Mouse (Mus musculus) MEL (cell line): ENCODE data around the gene Crxos. TPM values are rescaled to one million over a fixed set of nuclear protein-coding genes. Genes with fewer than 3 reads are reported as not detected.
A peak's percentile ranks its signal among the peaks of the same experiment; 100 is the strongest.

Experiments
- DNase-seq: peaks from one replicate; pipeline ENCODE4 v3.0.0; 2011; ENCODE audit warnings: low read depth, low spot score
- H3K27ac ChIP-seq: 2 replicates; pipeline ENCODE4 v1.5.1; 2012; ENCODE audit warnings: low read depth, mild to moderate bottlenecking, control low read depth, low read length, moderate library complexity; ENCODE audit not compliant: control insufficient read depth
- H3K27me3 ChIP-seq, 2 experiments: fragments of 150-350 bp in 1 of 2; sonication (generic) in 1 of 2; 2 replicates each; pipeline ENCODE4 v1.6.1; 2012; ENCODE audit warnings: low read length in 2 of 2, mild to moderate bottlenecking in 2 of 2, improper control_type of control experiment in 1 of 2, moderate library complexity in 1 of 2; ENCODE audit not compliant: insufficient read depth in 2 of 2, control insufficient read depth in 1 of 2
- H3K36me3 ChIP-seq, 2 experiments: 2 replicates each; pipeline ENCODE4 v1.6.1; 2012 to 2014; ENCODE audit warnings: low read length in 2 of 2, improper control_type of control experiment in 1 of 2, inconsistent platforms in 1 of 2, mild to moderate bottlenecking in 1 of 2; ENCODE audit not compliant: insufficient read depth in 2 of 2, control insufficient read depth in 1 of 2
- H3K4me1 ChIP-seq, 2 experiments: fragments of 150-350 bp in 1 of 2; sonication (generic) in 1 of 2; 2 replicates each; pipeline ENCODE4 v1.6.1; 2012; ENCODE audit warnings: low read length in 2 of 2, improper control_type of control experiment in 1 of 2, mild to moderate bottlenecking in 1 of 2; ENCODE audit not compliant: insufficient read depth in 2 of 2, control insufficient read depth in 1 of 2
- H3K4me3 ChIP-seq, 2 experiments: fragments of 150-350 bp in 1 of 2; sonication (generic) in 1 of 2; 2 replicates each; pipeline ENCODE4 v1.5.1; 2012; ENCODE audit warnings: low read depth in 2 of 2, low read length in 2 of 2, mild to moderate bottlenecking in 2 of 2, moderate library complexity in 2 of 2, control low read depth in 1 of 2, improper control_type of control experiment in 1 of 2; ENCODE audit not compliant: control insufficient read depth in 1 of 2, insufficient read depth in 1 of 2
- H3K79me2 ChIP-seq: 2 replicates; pipeline ENCODE4 v1.6.1; 2012; ENCODE audit warnings: mild to moderate bottlenecking, low read length, moderate library complexity; ENCODE audit not compliant: control insufficient read depth, poor library complexity, insufficient read depth
- H3K9ac ChIP-seq: 2 replicates; pipeline ENCODE4 v1.6.1; 2012; ENCODE audit warnings: low read depth, mild to moderate bottlenecking, control low read depth, low read length, moderate library complexity; ENCODE audit not compliant: control insufficient read depth, poor library complexity, severe bottlenecking
- H3K9me3 ChIP-seq: fragments of 150-350 bp; sonication (generic); replicated peaks from 2 replicates; pipeline ENCODE4 v1.6.1; 2012; ENCODE audit warnings: mild to moderate bottlenecking, low read length, improper control_type of control experiment, moderate library complexity; ENCODE audit not compliant: insufficient read depth
- BHLHE40 ChIP-seq: IDR thresholded peaks from 2 replicates; pipeline ENCODE4 v1.6.1; 2012; ENCODE audit warnings: low read depth, mild to moderate bottlenecking, inconsistent platforms, low read length, improper control_type of control experiment, borderline replicate concordance
- CHD1 ChIP-seq: IDR thresholded peaks from 2 replicates; pipeline ENCODE4 v1.6.1; 2012; ENCODE audit warnings: low read depth, mild to moderate bottlenecking, inconsistent platforms, low read length, improper control_type of control experiment
- CTCF ChIP-seq, 3 experiments: IDR thresholded peaks in 2 of 3; conservative IDR thresholded peaks in 1 of 3; 2 replicates each; pipeline ENCODE4 v1.5.1; 2011 to 2012; ENCODE audit warnings: low read length in 3 of 3, low read depth in 2 of 3, mild to moderate bottlenecking in 2 of 3, improper control_type of control experiment in 1 of 3, inconsistent platforms in 1 of 3, mixed read lengths in 1 of 3, moderate library complexity in 1 of 3; ENCODE audit not compliant: control insufficient read depth in 1 of 3, insufficient read depth in 1 of 3, poor library complexity in 1 of 3, severe bottlenecking in 1 of 3
- ELF1 ChIP-seq: IDR thresholded peaks from 2 replicates; pipeline ENCODE4 v1.6.1; 2014; ENCODE audit warnings: low read depth, mild to moderate bottlenecking, inconsistent platforms, low read length, improper control_type of control experiment, moderate library complexity
- EP300 ChIP-seq, 2 experiments: IDR thresholded peaks; 2 replicates each; pipeline ENCODE4 v1.6.1; 2011; ENCODE audit warnings: improper control_type of control experiment in 2 of 2, low read length in 2 of 2, low read depth in 1 of 2, mild to moderate bottlenecking in 1 of 2
- MAZ ChIP-seq: IDR thresholded peaks from 2 replicates; pipeline ENCODE4 v1.6.1; 2012; ENCODE audit warnings: low read depth, mild to moderate bottlenecking, inconsistent platforms, low read length, improper control_type of control experiment
- MEF2A ChIP-seq: IDR thresholded peaks from 2 replicates; pipeline ENCODE4 v1.6.1; 2014; ENCODE audit warnings: low read depth, mild to moderate bottlenecking, inconsistent platforms, low read length, improper control_type of control experiment; ENCODE audit not compliant: poor library complexity, insufficient replicate concordance, severe bottlenecking; ENCODE audit errors: extremely low read depth
- POLR2AphosphoS2 ChIP-seq: IDR thresholded peaks from 2 replicates; pipeline ENCODE4 v1.6.1; 2011; ENCODE audit warnings: low read length, improper control_type of control experiment
- RAD21 ChIP-seq: IDR thresholded peaks from 2 replicates; pipeline ENCODE4 v1.6.1; 2011; ENCODE audit warnings: mild to moderate bottlenecking, low read depth, low read length, improper control_type of control experiment
- SMC3 ChIP-seq: IDR thresholded peaks from 2 replicates; pipeline ENCODE4 v1.6.1; 2011; ENCODE audit warnings: low read depth, low read length, improper control_type of control experiment
- USF2 ChIP-seq, 2 experiments: IDR thresholded peaks; 2 replicates each; pipeline ENCODE4 v1.6.1; 2011 to 2012; ENCODE audit warnings: improper control_type of control experiment in 2 of 2, low read length in 2 of 2, borderline replicate concordance in 1 of 2, inconsistent platforms in 1 of 2, low read depth in 1 of 2, mild to moderate bottlenecking in 1 of 2; ENCODE audit not compliant: insufficient read depth in 1 of 2
- ZC3H11A ChIP-seq: IDR thresholded peaks from 2 replicates; pipeline ENCODE4 v1.6.1; 2012; ENCODE audit warnings: low read depth, mild to moderate bottlenecking, inconsistent platforms, low read length, improper control_type of control experiment
- ZNF384 ChIP-seq: IDR thresholded peaks from 2 replicates; pipeline ENCODE4 v1.6.1; 2012; ENCODE audit warnings: low read depth, mild to moderate bottlenecking, inconsistent platforms, low read length, improper control_type of control experiment
- polyA plus RNA-seq, 2 experiments: library from polyadenylated mRNA; stranded (reverse) in 1 of 2; unstranded in 1 of 2; fragments of >175 nt in 1 of 2; fragments of >200 nt in 1 of 2; gene quantifications; 2 replicates each; pipeline versions ENCODE4 v1.2.1 to v1.2.4; 2012; ENCODE audit warnings: low replicate concordance in 2 of 2, low read depth in 1 of 2; ENCODE audit not compliant: insufficient read length in 2 of 2, insufficient read depth in 1 of 2, missing spikeins in 1 of 2
- total RNA-seq: library from RNA; depleted of rRNA; stranded (reverse); fragments of 300-350 nt; gene quantifications from 2 replicates; pipeline ENCODE4 v1.2.3, GENCODE M21; 2012; rRNA removed

Crxos gene
- total RNA-seq (not detected in 2 replicates), polyA plus RNA-seq (under 1 TPM in 1 of 2 experiments, not detected in 1; 0.10 TPM)

DNA sequence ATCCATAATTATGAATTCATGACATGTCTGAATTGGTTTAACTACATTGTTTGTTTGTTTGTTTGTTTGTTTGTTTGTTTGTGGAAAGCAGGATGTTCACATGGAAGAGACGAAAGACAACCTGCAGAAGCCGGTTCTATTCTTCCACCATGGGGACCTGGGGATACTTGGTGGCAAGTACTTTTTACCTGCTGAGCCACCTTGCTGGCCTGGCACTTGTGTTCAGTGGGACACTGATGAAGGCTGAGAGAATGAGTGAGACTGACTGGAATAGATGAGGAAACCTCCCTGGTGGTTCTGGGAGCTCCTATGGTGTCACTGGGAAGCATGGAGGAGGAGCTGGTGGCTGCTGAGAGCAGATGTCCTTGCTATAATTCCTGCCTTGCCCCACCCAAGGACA is at the start of gene Crxos:
Crxos (plus strand) TSS at position 301 of the 400 bp plus-strand sequence.
- H3K4me1 ChIP-seq = peaks cover 0 to 11% of the 10 kb centered on the region in 2 experiments; a peak in 3 of 4 replicates
- no peak for DNase-seq
- no peaks in the 10 kb centered on the region for H3K9me3 ChIP-seq
- no peaks in the 10 kb centered on the region for H3K27me3 ChIP-seq
- no peak within 1 kb of the TSS for H3K9ac ChIP-seq
- H3K36me3 ChIP-seq = peaks cover 0 to 6% of the 10 kb centered on the region in 2 experiments; a peak in 1 of 4 replicates
- H3K27ac ChIP-seq = peak within 1 kb of the TSS; percentile 13; the same call in 1 of the 2 replicates
- H3K4me3 ChIP-seq = no peak within 1 kb of the TSS
- TF ChIP-seq EP300 (IDR thresholded peaks at IDR 0.05; ENCODE audit: low read depth in 1 of 2, low read length in 2 of 2) (no peak), MEF2A (no peak), USF2 (IDR thresholded peaks at IDR 0.05; ENCODE audit: borderline replicate concordance in 1 of 2, insufficient read depth in 1 of 2, low read depth in 1 of 2, low read length in 2 of 2) (no peak), SMC3 (no peak)
- no peaks in the 10 kb centered on the region for H3K79me2 ChIP-seq

DNA sequence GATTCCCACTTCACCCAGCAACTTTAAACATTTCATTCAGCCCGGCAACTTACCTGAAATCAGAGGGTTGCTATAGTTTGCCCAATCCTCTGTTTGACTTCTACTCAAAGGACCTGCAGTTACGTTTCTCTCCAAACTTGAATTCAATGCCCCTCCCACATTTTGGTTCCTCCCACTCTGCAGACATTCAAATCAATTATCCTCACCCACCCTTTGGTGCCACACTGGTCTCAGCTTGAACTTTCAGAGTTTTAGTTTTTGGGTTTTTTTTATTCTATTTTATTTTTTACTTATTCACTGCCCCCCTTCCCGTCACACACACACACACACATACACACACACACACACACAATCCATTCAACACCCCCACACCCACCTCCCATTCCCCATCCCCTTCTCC is 42.8 kb upstream of the Crxos start, which contains the start of gene Obox6:
Obox6 (minus strand) TSS at position 101 of the 400 bp plus-strand sequence.
- H3K9me3 ChIP-seq = no peaks in the 10 kb centered on the region
- TF ChIP-seq MAZ (no peak), POLR2AphosphoS2 (no peak), CHD1 (no peak), BHLHE40 (no peak), ZNF384 (no peak), ZC3H11A (no peak)
- TF ChIP-seq, all 39 proteins: peak for 0
- Histone ChIP-seq H3K9ac (no peak within 1 kb of the TSS), H3K36me3 (no peaks in the 10 kb centered on the region), H3K27me3 (no peaks in the 10 kb centered on the region), H3K27ac (no peak within 1 kb of the TSS), H3K4me1 (no peaks in the 10 kb centered on the region), H3K4me3 (no peak within 1 kb of the TSS), H3K79me2 (no peaks in the 10 kb centered on the region)
- DNase-seq = no peak

DNA sequence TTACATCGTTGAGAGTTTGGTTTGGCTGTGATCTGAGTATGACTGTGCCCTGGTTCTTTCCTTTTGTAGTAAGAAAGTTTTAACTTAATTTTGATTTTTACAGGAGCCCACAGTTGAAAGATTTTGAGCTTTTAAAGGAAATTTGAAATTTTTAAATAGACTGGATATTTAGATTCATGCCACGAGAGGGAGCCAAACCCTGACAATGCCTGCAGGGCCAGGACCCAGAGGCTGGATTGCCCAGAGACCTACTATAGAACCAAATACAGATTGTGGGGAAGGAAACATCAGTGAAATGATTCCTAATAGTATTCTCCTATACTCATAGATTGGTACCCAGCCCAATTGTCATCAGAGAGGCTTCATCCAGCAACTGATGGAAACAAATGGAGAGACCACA is 22.8 kb upstream of the Crxos start:
- no peak overlapping the region for H3K9ac ChIP-seq
- no peaks in the 10 kb centered on the region for H3K4me1 ChIP-seq
- H3K36me3 ChIP-seq = no peaks in the 10 kb centered on the region
- no peak for DNase-seq
- TF ChIP-seq SMC3 (peak; percentile 52), CTCF (IDR thresholded peaks at IDR 0.05 in 2 of 3, conservative IDR thresholded peaks at IDR 0.05 in 1 of 3; ENCODE audit: control insufficient read depth in 1 of 3, insufficient read depth in 1 of 3, low read depth in 2 of 3, low read length in 3 of 3, poor library complexity in 1 of 3, severe bottlenecking in 1 of 3) (peak in 2 of 3 experiments; percentile 46 to 48; a peak in 4 of 6 replicates), ELF1 (no peak), ZC3H11A (0 out of 2 replicates have a peak, but pooled peaks have one; percentile 7), RAD21 (peak; percentile 48)
- no peaks in the 10 kb centered on the region for H3K27me3 ChIP-seq
- H3K9me3 ChIP-seq = no peaks in the 10 kb centered on the region
- no peak overlapping the region for H3K4me3 ChIP-seq
- no peaks in the 10 kb centered on the region for H3K79me2 ChIP-seq
- H3K27ac ChIP-seq = no peak overlapping the region
